Mouse (Mus musculus): ENCODE results near the gene Mak. TPM values are rescaled to one million over a fixed set of nuclear protein-coding genes. Genes with fewer than 3 reads are reported as not detected.

The Mak gene
- total and polyA plus RNA-seq, 3 experiments = not detected

- no peak overlapping the region for H3K27ac ChIP-seq (ENCODE audit: insufficient read depth, low read depth)
- H3K4me3 ChIP-seq (replicated peaks in 1 of 3; ENCODE audit: low read depth in 2 of 3, low read length in 2 of 3, poor library complexity in 1 of 3) = no peak overlapping the region
- no peak overlapping the region for H3K9ac ChIP-seq (ENCODE audit: insufficient read depth, low read depth)
- H3K4me2 ChIP-seq (ENCODE audit: insufficient read depth, low read depth, poor library complexity, severe bottlenecking) = no peak overlapping the region
- peaks cover 0 to 3% of the 10 kb centered on the region in 2 experiments; a peak in 1 of 4 replicates for H3K4me1 ChIP-seq (ENCODE audit: control insufficient read depth in 1 of 2, insufficient read depth in 2 of 2)
- DNase-seq (ENCODE audit: extremely low read depth) = no peak
- dilution Hi-C loops (cut with MboI; ENCODE audit: extremely low pct_ligation_motif_present, extremely low pct_unique_long_range_greater_than_20kb, low sequenced_read_pairs) (no loop called here), in situ Hi-C loops (cut with MboI; ENCODE audit: low pct_ligation_motif_present, low pct_unique_long_range_greater_than_20kb, low sequenced_read_pairs) (no loop called here)
- no peaks in the 10 kb centered on the region for H3K36me3 ChIP-seq (replicated peaks in 1 of 2; ENCODE audit: control insufficient read depth in 1 of 2, insufficient read depth in 1 of 2, low read length in 1 of 2)
- no peak for TF ChIP-seq RCOR1 (conservative IDR thresholded peaks at IDR 0.05; ENCODE audit: low read depth, low read length)
- H3K9me3 ChIP-seq (replicated peaks; ENCODE audit: low read length) = no peaks in the 10 kb centered on the region
- H3K27me3 ChIP-seq (replicated peaks) = no peaks in the 10 kb centered on the region
- H3K79me2 ChIP-seq (replicated peaks; ENCODE audit: control insufficient read depth, extremely low read depth, insufficient read depth, poor library complexity, severe bottlenecking) = no peaks in the 10 kb centered on the region
These were observed 84.8 kb downstream of the Mak start for GRCm38 (mm10) chr13:40994487-40995263.

DNA sequence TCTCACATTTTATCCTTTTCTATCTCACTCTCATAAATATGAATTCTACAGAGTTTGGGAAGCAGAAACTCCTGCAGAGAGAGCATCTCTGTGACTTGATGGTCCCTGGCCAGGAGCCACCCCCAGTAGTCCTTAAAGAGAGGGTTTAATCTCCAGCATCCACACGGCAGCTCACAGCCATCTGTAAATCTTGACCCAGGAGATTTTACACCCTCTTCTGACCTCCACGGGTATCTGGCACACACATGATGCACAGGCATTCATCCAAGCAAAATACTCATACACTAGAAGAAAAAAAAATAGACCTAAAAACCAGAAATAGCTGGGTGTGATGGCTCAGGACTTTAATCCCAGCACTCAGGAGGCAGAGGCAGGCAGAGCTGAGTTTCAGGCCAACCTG is 91.1 kb downstream of the Mak start:
- no peak overlapping the region for H3K4me2 ChIP-seq (ENCODE audit: insufficient read depth, low read depth, poor library complexity, severe bottlenecking)
- H3K27me3 ChIP-seq (replicated peaks) = no peaks in the 10 kb centered on the region
- H3K36me3 ChIP-seq (replicated peaks in 1 of 2; ENCODE audit: control insufficient read depth in 1 of 2, insufficient read depth in 1 of 2, low read length in 1 of 2) = no peaks in the 10 kb centered on the region
- no peak overlapping the region for H3K4me3 ChIP-seq (replicated peaks in 1 of 3; ENCODE audit: low read depth in 2 of 3, low read length in 2 of 3, poor library complexity in 1 of 3)
- no peak overlapping the region for H3K9ac ChIP-seq (ENCODE audit: insufficient read depth, low read depth)
- in situ Hi-C loops (cut with MboI; ENCODE audit: low pct_ligation_motif_present, low pct_unique_long_range_greater_than_20kb, low sequenced_read_pairs) (no loop called here), dilution Hi-C loops (cut with MboI; ENCODE audit: extremely low pct_ligation_motif_present, extremely low pct_unique_long_range_greater_than_20kb, low sequenced_read_pairs) (no loop called here)
- no peak for TF ChIP-seq ZMIZ1 (IDR thresholded peaks at IDR 0.05; ENCODE audit: low read depth, low read length)
- TF ChIP-seq IRF4 (IDR thresholded peaks at IDR 0.05; ENCODE audit: low read depth, low read length) = no peak
- TF ChIP-seq KAT2A (IDR thresholded peaks at IDR 0.05; ENCODE audit: insufficient replicate concordance, low read length) = no peak
- no peak for TF ChIP-seq SIN3A (IDR thresholded peaks at IDR 0.05; ENCODE audit: low read length)
- TF ChIP-seq ZNF384 (IDR thresholded peaks at IDR 0.05; ENCODE audit: low read depth, low read length) = no peak
- TF ChIP-seq MYC (IDR thresholded peaks at IDR 0.05; ENCODE audit: low read depth, low read length) = no peak
- no peak for TF ChIP-seq MEF2A (IDR thresholded peaks at IDR 0.05; ENCODE audit: borderline replicate concordance, low read depth, low read length)
- TF ChIP-seq NRF1 (IDR thresholded peaks at IDR 0.05; ENCODE audit: low read depth, low read length) = no peak
- TF ChIP-seq SMC3 (IDR thresholded peaks at IDR 0.05; ENCODE audit: low read depth, low read length) = no peak
- no peak for TF ChIP-seq JUN (IDR thresholded peaks at IDR 0.05; ENCODE audit: insufficient read depth, low read depth, low read length)
- TF ChIP-seq RAD21 (IDR thresholded peaks at IDR 0.05; ENCODE audit: low read depth, low read length) = no peak
- TF ChIP-seq MAX (IDR thresholded peaks at IDR 0.05; ENCODE audit: low read length) = no peak
- no peak for TF ChIP-seq NELFE (IDR thresholded peaks at IDR 0.05; ENCODE audit: low read depth, low read length)
- TF ChIP-seq ELF1 (IDR thresholded peaks at IDR 0.05; ENCODE audit: low read depth, low read length) = no peak
- no peak overlapping the region for H3K27ac ChIP-seq (ENCODE audit: insufficient read depth, low read depth)
- H3K79me2 ChIP-seq (replicated peaks; ENCODE audit: control insufficient read depth, extremely low read depth, insufficient read depth, poor library complexity, severe bottlenecking) = no peaks in the 10 kb centered on the region
- no peaks in the 10 kb centered on the region for H3K4me1 ChIP-seq (ENCODE audit: control insufficient read depth in 1 of 2, insufficient read depth in 2 of 2)
- no peak for DNase-seq (ENCODE audit: extremely low read depth)
- no peaks in the 10 kb centered on the region for H3K9me3 ChIP-seq (replicated peaks; ENCODE audit: low read length)
